Mouse (Mus musculus) kidney, embryonic 16.5 days (tissue): ENCODE data around the gene Cspg4. TPM values are rescaled to one million over a fixed set of nuclear protein-coding genes. Genes with fewer than 3 reads are reported as not detected.

ENCODE experiments used
- ATAC-seq: fragments of 200-750 bp; cut with Nextera tagmentation; 2 replicates; pipeline ENCODE4 v1.8.0; 2017; ENCODE audit warnings: moderate TSS enrichment; ENCODE audit not compliant: low FRiP score, low TSS enrichment
- H3K27ac ChIP-seq: fragments of 300-500 bp; sonication (generic); 2 replicates; pipeline ENCODE4 v1.5.1; 2014; ENCODE audit warnings: low read length
- H3K27me3 ChIP-seq: fragments of 300-500 bp; sonication (generic); 2 replicates; pipeline ENCODE4 v1.6.1; 2014; ENCODE audit warnings: low read length, control low read depth, mixed read lengths; ENCODE audit not compliant: insufficient read depth
- H3K36me3 ChIP-seq: fragments of 300-500 bp; sonication (generic); 2 replicates; pipeline ENCODE4 v1.6.1; 2014; ENCODE audit warnings: low read length, control low read depth, mixed read lengths; ENCODE audit not compliant: insufficient read depth
- H3K4me1 ChIP-seq: fragments of 300-500 bp; sonication (generic); 2 replicates; pipeline ENCODE4 v1.6.1; 2014; ENCODE audit warnings: low read length, control low read depth, mixed read lengths; ENCODE audit not compliant: insufficient read depth
- H3K4me2 ChIP-seq: fragments of 300-500 bp; sonication (generic); replicated peaks from 2 replicates; pipeline ENCODE4 v1.6.1; 2014; ENCODE audit warnings: low read depth, low read length
- H3K4me3 ChIP-seq: fragments of 300-500 bp; sonication (generic); 2 replicates; pipeline ENCODE4 v1.5.1; 2014; ENCODE audit warnings: mild to moderate bottlenecking, low read length
- H3K9ac ChIP-seq: fragments of 300-500 bp; sonication (generic); replicated peaks from 2 replicates; pipeline ENCODE4 v1.6.1; 2014; ENCODE audit warnings: low read length
- H3K9me3 ChIP-seq: fragments of 300-500 bp; sonication (generic); 2 replicates; pipeline ENCODE4 v1.6.1; 2016; ENCODE audit warnings: low read length, control low read depth
- WGBS: fragments of 180-500 bp; shearing (Covaris S2); extraction: QIAGEN DNeasy Blood & Tissue Kit; methylation state at CpG from one replicate; pipeline ENCODE4 v1.1.7; 2014; 5-methylcytosine and 5-hydroxymethylcytosine counted together
- polyA plus RNA-seq: library from polyadenylated mRNA; unstranded; fragments of >200 nt; fragmentation: Nextera tagmentation; extraction: Ambion mirVana; gene quantifications from 2 replicates; pipeline ENCODE4 v1.2.1, GENCODE M21; 2015

Cspg4 gene
- polyA plus RNA-seq, 1 experiment from 2014 or later, result 32.6 TPM

DNA sequence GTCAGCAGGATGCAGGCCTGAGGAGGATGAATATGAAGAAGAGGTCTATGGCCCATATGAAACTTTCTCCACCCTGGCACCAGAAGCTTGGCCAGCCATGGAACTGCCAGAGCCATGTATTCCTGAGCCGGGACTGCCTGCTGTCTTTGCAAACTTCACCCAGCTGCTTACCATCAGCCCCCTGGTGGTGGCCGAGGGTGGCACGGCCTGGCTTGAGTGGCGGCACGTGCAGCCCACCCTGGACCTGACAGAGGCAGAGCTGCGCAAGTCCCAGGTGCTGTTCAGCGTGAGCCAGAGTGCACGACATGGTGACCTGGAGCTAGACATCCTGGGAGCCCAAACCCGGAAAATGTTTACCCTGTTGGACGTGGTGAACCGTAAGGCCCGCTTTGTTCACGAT lies 21.3 kb downstream of the Cspg4 start:
- H3K27ac ChIP-seq, result no peak overlapping the region
- no peaks in the 10 kb centered on the region for H3K27me3 ChIP-seq
- no peak overlapping the region for H3K9ac ChIP-seq
- H3K4me1 ChIP-seq, result peaks cover 16% of the 10 kb centered on the region
- no peak overlapping the region for H3K4me3 ChIP-seq
- H3K4me2 ChIP-seq, result no peak overlapping the region
- WGBS, result 52% methylated on average over 13 of the region's 13 CpGs
- no peak for ATAC-seq
- peaks cover 25% of the 10 kb centered on the region for H3K36me3 ChIP-seq
- H3K9me3 ChIP-seq, result no peaks in the 10 kb centered on the region

DNA sequence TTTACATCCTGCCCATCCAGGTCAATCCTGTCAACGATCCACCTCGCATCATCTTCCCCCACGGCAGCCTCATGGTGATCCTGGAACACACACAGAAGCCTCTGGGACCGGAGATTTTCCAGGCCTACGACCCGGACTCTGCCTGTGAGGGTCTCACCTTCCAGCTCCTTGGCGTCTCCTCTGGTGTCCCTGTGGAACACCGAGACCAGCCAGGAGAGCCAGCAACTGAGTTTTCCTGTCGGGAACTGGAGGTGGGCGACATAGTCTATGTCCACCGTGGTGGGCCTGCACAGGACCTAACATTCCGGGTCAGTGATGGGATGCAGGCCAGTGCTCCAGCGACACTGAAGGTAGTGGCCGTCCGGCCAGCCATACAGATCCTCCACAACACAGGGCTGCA lies 21.8 kb downstream of the Cspg4 start:
- WGBS, result 92% methylated on average over 15 of the region's 15 CpGs
- no peak overlapping the region for H3K27ac ChIP-seq
- no peak overlapping the region for H3K4me3 ChIP-seq
- no peak overlapping the region for H3K4me2 ChIP-seq
- H3K27me3 ChIP-seq, result no peaks in the 10 kb centered on the region
- peaks cover 25% of the 10 kb centered on the region for H3K36me3 ChIP-seq
- peaks cover 17% of the 10 kb centered on the region for H3K4me1 ChIP-seq
- no peak for ATAC-seq
- no peak overlapping the region for H3K9ac ChIP-seq
- no peaks in the 10 kb centered on the region for H3K9me3 ChIP-seq

GRCm38 (mm10) chr9:56887581-56887980 lies 22.7 kb downstream of the Cspg4 start:
- WGBS, result 93% methylated on average over 16 of the region's 16 CpGs
- H3K9ac ChIP-seq, result no peak overlapping the region
- no peak for ATAC-seq
- no peak overlapping the region for H3K27ac ChIP-seq
- no peak overlapping the region for H3K4me2 ChIP-seq
- peaks cover 12% of the 10 kb centered on the region for H3K4me1 ChIP-seq
- no peaks in the 10 kb centered on the region for H3K9me3 ChIP-seq
- peaks cover 31% of the 10 kb centered on the region for H3K36me3 ChIP-seq
- no peaks in the 10 kb centered on the region for H3K27me3 ChIP-seq
- no peak overlapping the region for H3K4me3 ChIP-seq

DNA sequence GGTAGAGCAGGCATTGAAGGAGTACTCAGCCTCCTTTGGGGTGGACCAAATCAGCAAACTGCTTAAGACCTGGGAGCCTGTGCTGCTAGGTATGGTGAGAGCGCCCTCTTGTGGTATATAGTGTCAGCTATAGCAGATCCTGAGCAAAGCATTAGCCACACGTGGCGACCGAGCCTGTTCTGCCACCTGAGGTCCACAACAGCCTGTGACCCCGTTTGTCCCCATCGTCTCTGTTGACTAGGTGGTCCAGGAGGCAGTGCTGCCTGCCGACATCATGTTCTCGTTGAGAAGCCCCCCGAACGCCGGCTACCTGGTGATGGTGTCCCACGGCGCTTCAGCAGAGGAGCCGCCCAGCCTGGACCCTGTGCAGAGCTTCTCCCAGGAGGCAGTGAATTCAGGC lies 25.0 kb downstream of the Cspg4 start:
- H3K4me3 ChIP-seq, result 0 out of 2 replicates have a peak overlapping the region, but pooled peaks have one; percentile 11
- H3K27ac ChIP-seq, result no peak overlapping the region
- H3K4me1 ChIP-seq, result peaks cover 22% of the 10 kb centered on the region
- H3K9ac ChIP-seq, result no peak overlapping the region
- no peaks in the 10 kb centered on the region for H3K9me3 ChIP-seq
- 16% methylated on average over 14 of the region's 14 CpGs for WGBS
- peak overlapping the region; percentile 44 for H3K4me2 ChIP-seq
- H3K27me3 ChIP-seq, result no peaks in the 10 kb centered on the region
- ATAC-seq, result peak; percentile 58
- peaks cover 28% of the 10 kb centered on the region for H3K36me3 ChIP-seq

- Histone ChIP-seq H3K27me3 (no peaks in the 10 kb centered on the region), H3K4me3 (no peak overlapping the region), H3K9ac (no peak overlapping the region), H3K27ac (no peak overlapping the region), H3K36me3 (peaks cover 26% of the 10 kb centered on the region), H3K4me2 (no peak overlapping the region), H3K4me1 (peaks cover 22% of the 10 kb centered on the region), H3K9me3 (no peaks in the 10 kb centered on the region)
- 71% methylated on average over 11 of the region's 11 CpGs for WGBS
- no peak for ATAC-seq
Measured at GRCm38 (mm10) chr9:56890522-56891250, 25.9 kb downstream of the Cspg4 start.

GRCm38 (mm10) chr9:56891517-56892011 lies 26.7 kb downstream of the Cspg4 start:
- Histone ChIP-seq H3K4me3 (no peak overlapping the region), H3K36me3 (peaks cover 23% of the 10 kb centered on the region)
- ATAC-seq, result peak; percentile 29

GRCm38 (mm10) chr9:56892111-56892510 lies 27.3 kb downstream of the Cspg4 start:
- H3K9ac ChIP-seq, result peak overlapping the region; percentile 42
- H3K4me1 ChIP-seq, result peaks cover 22% of the 10 kb centered on the region
- no peak overlapping the region for H3K27ac ChIP-seq
- H3K4me3 ChIP-seq, result no peak overlapping the region
- no peaks in the 10 kb centered on the region for H3K9me3 ChIP-seq
- H3K27me3 ChIP-seq, result no peaks in the 10 kb centered on the region
- whole genome bisulfite sequencing, result 89% methylated on average over 10 of the region's 10 CpGs
- H3K36me3 ChIP-seq, result peaks cover 18% of the 10 kb centered on the region
- ATAC-seq, result no peak
- no peak overlapping the region for H3K4me2 ChIP-seq

More at GRCm38 (mm10) chr9:56891517-56892011, 26.7 kb downstream of the Cspg4 start:
- peak overlapping the region; percentile 42 for H3K9ac ChIP-seq
- H3K4me2 ChIP-seq, result peak overlapping the region; percentile 24
- H3K9me3 ChIP-seq, result no peaks in the 10 kb centered on the region
- H3K27ac ChIP-seq, result no peak overlapping the region
- H3K4me1 ChIP-seq, result peaks cover 22% of the 10 kb centered on the region
- H3K27me3 ChIP-seq, result no peaks in the 10 kb centered on the region
- WGBS, result 35% methylated on average over 12 of the region's 12 CpGs

DNA sequence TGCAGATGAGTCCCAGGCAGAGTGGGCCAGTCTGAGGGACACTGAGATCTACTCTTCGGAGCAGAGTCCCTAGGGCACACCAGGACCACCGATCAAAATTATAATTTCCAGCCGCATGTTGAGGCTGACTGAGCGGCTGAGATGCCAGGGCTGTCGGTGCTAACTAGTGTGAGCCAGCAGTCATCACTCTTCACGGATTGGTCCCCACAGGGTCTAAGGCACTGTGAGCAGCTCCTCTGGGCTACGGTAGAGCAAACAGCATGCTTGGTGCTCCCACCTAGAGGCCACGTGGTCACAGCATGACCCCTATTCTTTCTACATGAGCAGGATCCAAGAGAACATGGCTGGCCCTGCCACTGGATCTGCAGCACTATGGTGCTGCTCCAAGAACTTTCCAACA lies 28.5 kb downstream of the Cspg4 start:
- H3K9ac ChIP-seq, result peak overlapping the region; percentile 22; the same call in 1 of the 2 replicates
- 61% methylated on average over 8 of the region's 8 CpGs for WGBS
- peaks cover 8% of the 10 kb centered on the region; the same call in 1 of the 2 replicates for H3K36me3 ChIP-seq
- H3K4me1 ChIP-seq, result peaks cover 22% of the 10 kb centered on the region
- no peak overlapping the region for H3K27ac ChIP-seq
- no peaks in the 10 kb centered on the region for H3K9me3 ChIP-seq
- H3K4me3 ChIP-seq, result no peak overlapping the region
- 0 out of 2 replicates have a peak, but pooled peaks have one; percentile 30 for ATAC-seq
- H3K27me3 ChIP-seq, result no peaks in the 10 kb centered on the region
- no peak overlapping the region for H3K4me2 ChIP-seq

DNA sequence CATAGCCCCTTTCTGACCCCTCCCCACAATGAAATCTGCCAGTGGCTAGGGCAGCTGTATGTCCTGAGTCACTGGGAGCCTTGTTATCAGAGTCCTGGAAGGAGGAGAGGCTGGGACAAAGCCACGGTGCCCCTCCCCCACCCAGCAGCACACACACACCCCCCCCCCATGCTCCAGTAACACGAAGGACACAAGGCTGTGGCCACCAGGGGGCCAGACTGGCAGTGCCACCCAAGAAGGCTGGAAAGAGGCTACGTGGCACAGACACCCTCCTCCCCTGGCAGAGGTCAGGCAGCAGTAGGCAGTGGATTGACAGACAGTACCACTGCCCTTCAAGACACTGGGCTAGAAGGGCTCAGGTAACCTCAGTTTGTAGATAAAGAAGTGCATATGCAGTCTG lies 29.2 kb downstream of the Cspg4 start:
- H3K9me3 ChIP-seq, result no peaks in the 10 kb centered on the region
- peaks cover 24% of the 10 kb centered on the region for H3K4me1 ChIP-seq
- H3K27me3 ChIP-seq, result no peaks in the 10 kb centered on the region
- H3K36me3 ChIP-seq, result peaks cover 8% of the 10 kb centered on the region; the same call in 1 of the 2 replicates
- peak overlapping the region; percentile 22; the same call in 1 of the 2 replicates for H3K9ac ChIP-seq
- H3K4me2 ChIP-seq, result no peak overlapping the region
- H3K27ac ChIP-seq, result no peak overlapping the region
- no peak for ATAC-seq
- 17% methylated on average over 3 of the region's 3 CpGs for WGBS
- H3K4me3 ChIP-seq, result no peak overlapping the region

DNA sequence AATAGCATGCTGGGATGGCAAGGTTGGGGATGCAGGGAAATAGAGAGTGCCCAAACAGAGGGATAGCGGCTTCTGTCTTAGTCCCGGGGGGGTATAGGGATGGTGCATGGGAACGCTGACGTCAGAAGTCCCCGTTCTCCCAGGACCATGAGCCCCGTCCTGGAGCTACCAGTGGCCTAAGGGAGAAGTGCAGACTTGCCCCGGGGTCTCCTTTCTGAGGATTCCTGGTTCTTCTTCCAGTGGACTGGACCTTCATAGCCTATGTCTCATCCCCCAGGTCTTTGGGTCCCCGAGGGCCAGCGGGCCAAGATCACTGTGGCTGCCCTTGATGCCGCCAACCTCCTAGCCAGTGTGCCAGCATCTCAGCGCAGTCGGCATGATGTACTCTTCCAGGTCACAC lies 31.9 kb downstream of the Cspg4 start:
- Histone ChIP-seq H3K27me3 (no peaks in the 10 kb centered on the region), H3K4me2 (no peak overlapping the region), H3K4me1 (peaks cover 37% of the 10 kb centered on the region)

More for the DNA sequence above, 31.9 kb downstream of the Cspg4 start:
- Histone ChIP-seq H3K36me3 (0 out of 2 replicates have a peak, but pooled peaks cover 5% of the 10 kb centered on the region), H3K27ac (no peak overlapping the region), H3K9me3 (no peaks in the 10 kb centered on the region), H3K4me3 (no peak overlapping the region), H3K9ac (no peak overlapping the region; the same call in 1 of the 2 replicates)
- WGBS, result 88% methylated on average over 12 of the region's 12 CpGs
- no peak for ATAC-seq
